Mouse (Mus musculus): ENCODE measurements around the gene Gm9936. TPM values are rescaled to one million over a fixed set of nuclear protein-coding genes. Genes with fewer than 3 reads are reported as not detected.

Gene Gm9936
- polyA plus RNA-seq, 1 experiment = not detected

GRCm38 (mm10) chr5:114836886-114837285 lies 21.6 kb downstream of the Gm9936 start:
- Histone ChIP-seq H3K27ac (ENCODE audit: insufficient read depth, low read depth, low read length) (no peak overlapping the region), H3K4me3 (ENCODE audit: low read depth, low read length) (no peak overlapping the region), H3K27me3 (ENCODE audit: control insufficient read depth, insufficient read depth, low read length) (no peaks in the 10 kb centered on the region), H3K4me1 (ENCODE audit: control insufficient read depth, insufficient read depth, insufficient read length, low read length) (peaks cover 4% of the 10 kb centered on the region), H3K36me3 (ENCODE audit: control insufficient read depth, insufficient read depth, low read length) (no peaks in the 10 kb centered on the region)
- WGBS = 57% methylated on average over 12 of the region's 12 CpGs
- TF ChIP-seq POLR2A (IDR thresholded peaks at IDR 0.05; ENCODE audit: low read depth, low read length) = no peak
- no peak for TF ChIP-seq CTCF (IDR thresholded peaks at IDR 0.05; ENCODE audit: extremely low read depth, insufficient read length, insufficient replicate concordance, low read depth, low read length)

GRCm38 (mm10) chr5:114829740-114830139 lies 28.7 kb downstream of the Gm9936 start:
- no peak for TF ChIP-seq CTCF (IDR thresholded peaks at IDR 0.05; ENCODE audit: extremely low read depth, insufficient read length, insufficient replicate concordance, low read depth, low read length)
- no peak for TF ChIP-seq POLR2A (IDR thresholded peaks at IDR 0.05; ENCODE audit: low read depth, low read length)
- no peaks in the 10 kb centered on the region for H3K27me3 ChIP-seq (ENCODE audit: control insufficient read depth, insufficient read depth, low read length)
- 0 out of 2 replicates have a peak, but pooled peaks cover 2% of the 10 kb centered on the region for H3K4me1 ChIP-seq (ENCODE audit: control insufficient read depth, insufficient read depth, insufficient read length, low read length)
- H3K27ac ChIP-seq (ENCODE audit: insufficient read depth, low read depth, low read length) = no peak overlapping the region
- 74% methylated on average over 3 of the region's 3 CpGs for WGBS
- H3K4me3 ChIP-seq (ENCODE audit: low read depth, low read length) = no peak overlapping the region
- no peaks in the 10 kb centered on the region for H3K36me3 ChIP-seq (ENCODE audit: control insufficient read depth, insufficient read depth, low read length)

GRCm38 (mm10) chr5:114827427-114827826 lies 31.1 kb downstream of the Gm9936 start:
- no peaks in the 10 kb centered on the region for H3K36me3 ChIP-seq (ENCODE audit: control insufficient read depth, insufficient read depth, low read length)
- TF ChIP-seq POLR2A (IDR thresholded peaks at IDR 0.05; ENCODE audit: low read depth, low read length) = no peak
- TF ChIP-seq CTCF (IDR thresholded peaks at IDR 0.05; ENCODE audit: extremely low read depth, insufficient read length, insufficient replicate concordance, low read depth, low read length) = no peak
- no peaks in the 10 kb centered on the region for H3K27me3 ChIP-seq (ENCODE audit: control insufficient read depth, insufficient read depth, low read length)
- peaks cover 6% of the 10 kb centered on the region; the same call in 1 of the 2 replicates for H3K4me1 ChIP-seq (ENCODE audit: control insufficient read depth, insufficient read depth, insufficient read length, low read length)
- 83% methylated on average over 12 of the region's 12 CpGs for WGBS
- H3K4me3 ChIP-seq (ENCODE audit: low read depth, low read length) = no peak overlapping the region
- H3K27ac ChIP-seq (ENCODE audit: insufficient read depth, low read depth, low read length) = no peak overlapping the region

- WGBS = 2% methylated on average over 26 of the region's 27 CpGs
- Histone ChIP-seq H3K4me3 (ENCODE audit: low read depth, low read length) (peak overlapping the region; percentile 76), H3K4me1 (ENCODE audit: control insufficient read depth, insufficient read depth, insufficient read length, low read length) (peaks cover 6% of the 10 kb centered on the region; the same call in 1 of the 2 replicates), H3K27ac (ENCODE audit: insufficient read depth, low read depth, low read length) (peak overlapping the region; percentile 28; the same call in 1 of the 2 replicates), H3K27me3 (ENCODE audit: control insufficient read depth, insufficient read depth, low read length) (no peaks in the 10 kb centered on the region), H3K36me3 (ENCODE audit: control insufficient read depth, insufficient read depth, low read length) (no peaks in the 10 kb centered on the region)
- TF ChIP-seq POLR2A (IDR thresholded peaks at IDR 0.05; ENCODE audit: low read depth, low read length) (no peak), CTCF (IDR thresholded peaks at IDR 0.05; ENCODE audit: extremely low read depth, insufficient read length, insufficient replicate concordance, low read depth, low read length) (peak; percentile 25; the same call in 1 of the 2 replicates)
Measured at GRCm38 (mm10) chr5:114825978-114826691, 32.3 kb downstream of the Gm9936 start.

GRCm38 (mm10) chr5:114824197-114824596 lies 34.3 kb downstream of the Gm9936 start:
- peaks cover 6% of the 10 kb centered on the region; the same call in 1 of the 2 replicates for H3K4me1 ChIP-seq (ENCODE audit: control insufficient read depth, insufficient read depth, insufficient read length, low read length)
- no peak overlapping the region for H3K27ac ChIP-seq (ENCODE audit: insufficient read depth, low read depth, low read length)
- no peaks in the 10 kb centered on the region for H3K27me3 ChIP-seq (ENCODE audit: control insufficient read depth, insufficient read depth, low read length)
- peak overlapping the region; percentile 29; the same call in 1 of the 2 replicates for H3K4me3 ChIP-seq (ENCODE audit: low read depth, low read length)
- TF ChIP-seq CTCF (IDR thresholded peaks at IDR 0.05; ENCODE audit: extremely low read depth, insufficient read length, insufficient replicate concordance, low read depth, low read length) = peak; percentile 99; the same call in 1 of the 2 replicates
- TF ChIP-seq POLR2A (IDR thresholded peaks at IDR 0.05; ENCODE audit: low read depth, low read length) = no peak
- no peaks in the 10 kb centered on the region for H3K36me3 ChIP-seq (ENCODE audit: control insufficient read depth, insufficient read depth, low read length)
- 20% methylated on average over 9 of the region's 9 CpGs for WGBS

- H3K4me1 ChIP-seq (ENCODE audit: control insufficient read depth, insufficient read depth, insufficient read length, low read length) = peaks cover 6% of the 10 kb centered on the region; the same call in 1 of the 2 replicates
- TF ChIP-seq CTCF (IDR thresholded peaks at IDR 0.05; ENCODE audit: extremely low read depth, insufficient read length, insufficient replicate concordance, low read depth, low read length) = no peak
- no peak for TF ChIP-seq POLR2A (IDR thresholded peaks at IDR 0.05; ENCODE audit: low read depth, low read length)
- H3K27me3 ChIP-seq (ENCODE audit: control insufficient read depth, insufficient read depth, low read length) = no peaks in the 10 kb centered on the region
- no peaks in the 10 kb centered on the region for H3K36me3 ChIP-seq (ENCODE audit: control insufficient read depth, insufficient read depth, low read length)
- H3K27ac ChIP-seq (ENCODE audit: insufficient read depth, low read depth, low read length) = no peak within 1 kb of the TSS
- WGBS = 11% methylated on average over 53 of the region's 53 CpGs
- H3K4me3 ChIP-seq (ENCODE audit: low read depth, low read length) = peak within 1 kb of the TSS; percentile 97
Measured at GRCm38 (mm10) chr5:114822796-114823688, 35.4 kb downstream of the Gm9936 start, which contains the start of gene 1500011B03Rik. TSS of gene 1500011B03Rik (minus strand) at chr5:114823468.
